24 mouse cellular contexts compared by ENCODE assay signal in genomic region chr12:81922838-81923237, GRCm38 (mm10).
DNase-seq lines count a peak whose midpoint lies in the region; ATAC-seq and TF ChIP-seq lines count a peak whose summit lies in the region.
"Had no signal": no experiment of that assay in that cellular context is flagged by ENCODE, and none has a peak within 500 bp of the region (broad histone marks: within the 10 kb centered on the region; RNA-seq: fewer than 3 reads in every experiment).

No protein-coding gene starts in this region.

- ATAC-seq in embryonic facial prominence, embryonic 14.5 days (ENCODE audit: low read depth): no peak
- 0 out of 2 replicates have a peak, but pooled peaks have one; percentile 42 for ATAC-seq in heart, embryonic 12.5 days (ENCODE audit: insufficient number of reproducible peaks, low FRiP score)
- ATAC-seq in heart, postnatal 0 days (ENCODE audit: insufficient read depth, low read depth): no peak
- ATAC-seq: CD4-positive, CD25-positive, alpha-beta regulatory T cell, adult 4 months; forebrain, embryonic 16.5 days; hindbrain, embryonic 16.5 days; inflammation-experienced regulatory T-cells, adult 6 months; intestine, postnatal 0 days had no signal

- TF ChIP-seq EP300 in heart, postnatal 0 days (IDR thresholded peaks at IDR 0.05; ENCODE audit: low read depth): no peak
- no peak for TF ChIP-seq EP300 in MEL (IDR thresholded peaks at IDR 0.05; ENCODE audit: low read depth in 1 of 2, low read length in 2 of 2)

- no peak overlapping the region for H3K4me3 ChIP-seq in embryonic facial prominence, embryonic 14.5 days (ENCODE audit: low read depth, low read length)
- H3K4me3 ChIP-seq in embryonic facial prominence, embryonic 10.5 days: no peak overlapping the region
- H3K4me3 ChIP-seq in heart, embryonic 12.5 days: no peak overlapping the region
- H3K4me3 ChIP-seq in heart, postnatal 0 days (ENCODE audit: low read depth, low read length): no peak overlapping the region
- H3K4me3 ChIP-seq in MEL (ENCODE audit: control insufficient read depth in 1 of 2, insufficient read depth in 1 of 2, low read depth in 2 of 2, low read length in 2 of 2): no peak overlapping the region
- H3K4me3 ChIP-seq: embryonic facial prominence, embryonic 12.5 days; forebrain, embryonic 12.5 days; hindbrain, embryonic 12.5 days had no signal

- no peaks in the 10 kb centered on the region for H3K79me2 ChIP-seq in MEL (ENCODE audit: control insufficient read depth, insufficient read depth, low read length, poor library complexity)

- no peak for TF ChIP-seq POLR2A in MEL (IDR thresholded peaks at IDR 0.05; ENCODE audit: control insufficient read depth in 1 of 2, insufficient read depth in 1 of 2, low read depth in 1 of 2, low read length in 2 of 2, poor library complexity in 1 of 2)

- no peak for TF ChIP-seq CTCF in heart, postnatal 0 days (IDR thresholded peaks at IDR 0.05; ENCODE audit: low read depth)
- TF ChIP-seq CTCF in MEL (IDR thresholded peaks at IDR 0.05 in 2 of 3, conservative IDR thresholded peaks at IDR 0.05 in 1 of 3; ENCODE audit: control insufficient read depth in 1 of 3, insufficient read depth in 1 of 3, low read depth in 2 of 3, low read length in 3 of 3, poor library complexity in 1 of 3, severe bottlenecking in 1 of 3): no peak

- WGBS in embryonic facial prominence, embryonic 14.5 days: 76% methylated on average over 3 of the region's 3 CpGs
- 83% methylated on average over 3 of the region's 3 CpGs for WGBS in embryonic facial prominence, embryonic 10.5 days
- 26% methylated on average over 3 of the region's 3 CpGs for WGBS in heart, embryonic 12.5 days
- WGBS in heart, postnatal 0 days: 18% methylated on average over 3 of the region's 3 CpGs

- H3K27me3 ChIP-seq in embryonic facial prominence, embryonic 14.5 days (replicated peaks; ENCODE audit: control insufficient read depth, insufficient read depth, low read length): no peaks in the 10 kb centered on the region
- no peaks in the 10 kb centered on the region for H3K27me3 ChIP-seq in embryonic facial prominence, embryonic 10.5 days (replicated peaks; ENCODE audit: low read depth, poor library complexity, severe bottlenecking)
- no peaks in the 10 kb centered on the region for H3K27me3 ChIP-seq in heart, embryonic 12.5 days (replicated peaks)
- no peaks in the 10 kb centered on the region for H3K27me3 ChIP-seq in heart, postnatal 0 days (ENCODE audit: control insufficient read depth, insufficient read depth, low read length)
- no peaks in the 10 kb centered on the region for H3K27me3 ChIP-seq in MEL (ENCODE audit: control insufficient read depth in 1 of 2, insufficient read depth in 2 of 2, low read length in 2 of 2)
- H3K27me3 ChIP-seq: embryonic facial prominence, embryonic 12.5 days; forebrain, embryonic 12.5 days; hindbrain, embryonic 12.5 days had no signal

- H3K36me3 ChIP-seq in embryonic facial prominence, embryonic 14.5 days (ENCODE audit: control insufficient read depth, insufficient read depth, low read length): peaks cover 26% of the 10 kb centered on the region
- peaks cover 24% of the 10 kb centered on the region for H3K36me3 ChIP-seq in embryonic facial prominence, embryonic 10.5 days (replicated peaks)
- peaks cover 21% of the 10 kb centered on the region for H3K36me3 ChIP-seq in heart, embryonic 12.5 days
- peaks cover 22% of the 10 kb centered on the region for H3K36me3 ChIP-seq in heart, postnatal 0 days (replicated peaks; ENCODE audit: control insufficient read depth, insufficient read depth, low read length)
- H3K36me3 ChIP-seq in MEL (ENCODE audit: control insufficient read depth in 1 of 2, insufficient read depth in 2 of 2, low read length in 2 of 2): no peaks in the 10 kb centered on the region; a peak in 1 of 4 replicates
- H3K36me3 ChIP-seq: G1E had no signal

- H3K27ac ChIP-seq in embryonic facial prominence, embryonic 14.5 days (replicated peaks; ENCODE audit: low read depth, low read length): no peak overlapping the region
- H3K27ac ChIP-seq in embryonic facial prominence, embryonic 10.5 days (replicated peaks): no peak overlapping the region
- H3K27ac ChIP-seq in heart, embryonic 12.5 days (ENCODE audit: poor library complexity, severe bottlenecking): peak overlapping the region; percentile 44
- H3K27ac ChIP-seq in heart, postnatal 0 days (ENCODE audit: low read depth): 0 out of 2 replicates have a peak overlapping the region, but pooled peaks have one; percentile 0
- no peak overlapping the region for H3K27ac ChIP-seq in MEL (ENCODE audit: control insufficient read depth, low read depth, low read length)
- H3K27ac ChIP-seq: embryonic facial prominence, embryonic 12.5 days; forebrain, embryonic 12.5 days; hindbrain, embryonic 12.5 days had no signal

- TF ChIP-seq RAD21 in MEL (IDR thresholded peaks at IDR 0.05; ENCODE audit: low read depth, low read length): no peak

- no peak overlapping the region for H3K4me2 ChIP-seq in embryonic facial prominence, embryonic 14.5 days (ENCODE audit: low read depth, low read length)
- H3K4me2 ChIP-seq in heart, embryonic 12.5 days: no peak overlapping the region
- H3K4me2 ChIP-seq in heart, postnatal 0 days (ENCODE audit: low read depth, low read length): no peak overlapping the region
- H3K4me2 ChIP-seq: embryonic facial prominence, embryonic 12.5 days; forebrain, embryonic 12.5 days; hindbrain, embryonic 12.5 days had no signal

- no peak for DNase-seq in embryonic facial prominence, embryonic 14.5 days (ENCODE audit: low spot score)
- no peak for DNase-seq in embryonic facial prominence, embryonic 10.5 days (ENCODE audit: low spot score)
- DNase-seq in heart, postnatal 10 days: no peak
- no peak for DNase-seq in heart, postnatal 0 days (ENCODE audit: low spot score)
- no peak for DNase-seq in heart, adult 18-20 months
- peak; percentile 17 for DNase-seq in MEL (ENCODE audit: low read depth, low spot score)
- DNase-seq: adrenal gland, postnatal 10 days; B cell, adult 2 months; cerebellum, adult 11 months; cerebellum, adult 8-10 months; cerebellum, postnatal 14 days; embryo, embryonic 11 days; gastrocnemius, postnatal 10 days; kidney, adult 8-10 months had no signal

- 0 out of 2 replicates have a peak overlapping the region, but pooled peaks have one; percentile 4 for H3K9ac ChIP-seq in embryonic facial prominence, embryonic 14.5 days (ENCODE audit: low read depth, low read length)
- no peak overlapping the region for H3K9ac ChIP-seq in heart, embryonic 12.5 days
- no peak overlapping the region for H3K9ac ChIP-seq in heart, postnatal 0 days (replicated peaks; ENCODE audit: low read depth, low read length)
- H3K9ac ChIP-seq in MEL (ENCODE audit: control insufficient read depth, low read depth, low read length, poor library complexity, severe bottlenecking): no peak overlapping the region
- H3K9ac ChIP-seq: embryonic facial prominence, embryonic 12.5 days; forebrain, embryonic 12.5 days; hindbrain, embryonic 12.5 days had no signal

- H3K4me1 ChIP-seq in embryonic facial prominence, embryonic 14.5 days (ENCODE audit: control insufficient read depth, insufficient read depth, low read length): peaks cover 14% of the 10 kb centered on the region; the same call in 1 of the 2 replicates
- H3K4me1 ChIP-seq in embryonic facial prominence, embryonic 10.5 days: peaks cover 5% of the 10 kb centered on the region
- H3K4me1 ChIP-seq in heart, embryonic 12.5 days (replicated peaks): peaks cover 27% of the 10 kb centered on the region
- no peaks in the 10 kb centered on the region for H3K4me1 ChIP-seq in heart, postnatal 0 days (ENCODE audit: control insufficient read depth, insufficient read depth)
- H3K4me1 ChIP-seq in MEL (ENCODE audit: control insufficient read depth in 1 of 2, insufficient read depth in 2 of 2, low read length in 2 of 2): peaks cover 0 to 2% of the 10 kb centered on the region in 2 experiments; a peak in 1 of 4 replicates

- intact Hi-C loops in heart, postnatal 10 days (cut with DNase I): no loop called here

- no peaks in the 10 kb centered on the region for H3K9me3 ChIP-seq in embryonic facial prominence, embryonic 14.5 days (ENCODE audit: control insufficient read depth, low read length)
- no peaks in the 10 kb centered on the region for H3K9me3 ChIP-seq in embryonic facial prominence, embryonic 10.5 days
- no peaks in the 10 kb centered on the region for H3K9me3 ChIP-seq in heart, embryonic 12.5 days (replicated peaks)
- no peaks in the 10 kb centered on the region for H3K9me3 ChIP-seq in heart, postnatal 0 days (replicated peaks; ENCODE audit: control insufficient read depth, low read length)
- no peaks in the 10 kb centered on the region for H3K9me3 ChIP-seq in MEL (replicated peaks; ENCODE audit: insufficient read depth, low read length)
- H3K9me3 ChIP-seq: embryonic facial prominence, embryonic 12.5 days; forebrain, embryonic 12.5 days; G1E; hindbrain, embryonic 12.5 days had no signal

TF ChIP-seq in MEL, 35 proteins besides CTCF, POLR2A, EP300 and RAD21:
- peak; percentile 33; the same call in 1 of the 2 replicates for TF ChIP-seq RCOR1 (IDR thresholded peaks at IDR 0.05; ENCODE audit: low read depth, low read length)
- no peak for TF ChIP-seq MXI1 (IDR thresholded peaks at IDR 0.05; ENCODE audit: low read depth, low read length)
- TF ChIP-seq GATA1 (IDR thresholded peaks at IDR 0.05; ENCODE audit: low read depth, low read length): peak; percentile 34; the same call in 1 of the 2 replicates

Comparison
In these comparisons a context has a peak if more than half of its experiments do, and no peak if none do; other contexts are left out.
1. H3K27ac ChIP-seq: peak in heart, embryonic 12.5 days (single experiment) and heart, postnatal 0 days (single experiment); none in embryonic facial prominence, embryonic 14.5 days (single experiment), embryonic facial prominence, embryonic 10.5 days (single experiment) and MEL (single experiment).